Mouse (Mus musculus): ENCODE measurements around the gene Olfr718-ps1. TPM values are rescaled to one million over a fixed set of nuclear protein-coding genes. Genes with fewer than 3 reads are reported as not detected.
A peak's percentile ranks its signal among the peaks of the same experiment; 100 is the strongest.
"Not testable (repeated sequence)": the region's sequence is repeated elsewhere in the genome, so short reads cannot be mapped to it uniquely, and the experiment has no call there.

The Olfr718-ps1 gene
- polyA plus RNA-seq (2014; fragmentation: Nextera tagmentation; extraction: Ambion mirVana): not detected in 2 replicates

- ATAC-seq (ENCODE audit: insufficient read depth) (no peak), DNase-seq (no peak)
Observed at GRCm38 (mm10) chr5:143147481-143147880, at the start of gene Olfr718-ps1. Gene Olfr718-ps1 (minus strand): TSS chr5:143147581.

DNA sequence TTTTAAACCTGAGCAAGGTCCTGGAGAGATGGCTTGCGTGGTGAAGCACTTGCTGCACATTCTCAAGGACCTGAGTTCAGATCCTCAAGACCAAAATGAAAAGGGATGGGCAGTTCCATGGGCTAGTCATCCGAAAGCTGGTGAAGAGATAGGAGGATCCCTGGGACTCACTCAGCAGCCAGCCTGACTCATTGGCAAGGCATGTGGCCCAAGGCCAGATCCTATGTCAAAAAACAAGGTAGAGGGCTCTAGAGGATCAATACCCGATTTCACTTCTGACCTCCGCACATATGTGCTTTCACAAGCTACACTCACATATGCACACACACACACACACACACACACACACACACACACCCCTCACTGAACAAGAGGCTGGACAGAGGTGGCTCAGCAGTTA is 49.1 kb upstream of the Olfr718-ps1 start:
- TF ChIP-seq CTCF (IDR thresholded peaks at IDR 0.05; ENCODE audit: low read depth): no peak
- no peaks in the 10 kb centered on the region for H3K27me3 ChIP-seq (ENCODE audit: insufficient read depth, low read length)
- no peaks in the 10 kb centered on the region for H3K36me3 ChIP-seq (ENCODE audit: insufficient read depth)
- no peak overlapping the region for H3K9ac ChIP-seq
- no peak for DNase-seq
- no peak overlapping the region for H3K4me2 ChIP-seq
- 70% methylated on average over 4 of the region's 4 CpGs for WGBS
- no peak overlapping the region for H3K27ac ChIP-seq (ENCODE audit: low read depth)
- H3K4me3 ChIP-seq (ENCODE audit: low read depth, low read length): no peak overlapping the region
- H3K9me3 ChIP-seq (ENCODE audit: low read depth, low read length): no peaks in the 10 kb centered on the region
- ATAC-seq (ENCODE audit: insufficient read depth): no peak
- no peaks in the 10 kb centered on the region for H3K4me1 ChIP-seq (ENCODE audit: insufficient read depth)

More at GRCm38 (mm10) chr5:143147481-143147880, at the start of gene Olfr718-ps1:
- Histone ChIP-seq H3K36me3 (ENCODE audit: insufficient read depth) (no peaks in the 10 kb centered on the region), H3K27me3 (ENCODE audit: insufficient read depth, low read length) (no peaks in the 10 kb centered on the region), H3K9ac (no peak within 1 kb of the TSS), H3K4me3 (ENCODE audit: low read depth, low read length) (no peak within 1 kb of the TSS), H3K9me3 (ENCODE audit: low read depth, low read length) (0 out of 2 replicates have a peak, but pooled peaks cover 4% of the 10 kb centered on the region), H3K27ac (ENCODE audit: low read depth) (no peak within 1 kb of the TSS), H3K4me2 (no peak within 1 kb of the TSS), H3K4me1 (ENCODE audit: insufficient read depth) (no peaks in the 10 kb centered on the region)
- WGBS: 76% methylated on average over 3 of the region's 3 CpGs
- TF ChIP-seq CTCF (IDR thresholded peaks at IDR 0.05; ENCODE audit: low read depth): no peak

DNA sequence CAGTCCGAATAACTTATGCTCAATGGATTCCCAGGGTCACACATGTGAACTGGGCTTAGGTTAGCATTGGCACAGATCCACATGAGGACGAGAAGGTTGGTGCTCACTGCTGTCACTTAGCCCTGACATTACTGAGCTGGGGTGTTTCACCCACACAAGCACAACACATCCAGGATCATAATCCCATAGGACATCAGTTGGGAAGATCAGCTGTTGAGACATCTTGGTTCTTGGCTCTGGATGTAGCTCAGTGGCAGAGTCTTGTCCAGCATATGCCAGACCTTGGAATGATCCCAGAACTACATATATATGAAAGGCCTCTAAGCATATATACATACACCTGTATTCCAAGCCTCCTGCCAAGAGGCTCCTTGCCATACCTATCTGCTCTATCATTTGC is 47.8 kb upstream of the Olfr718-ps1 start:
- Histone ChIP-seq H3K4me1 (ENCODE audit: insufficient read depth) (no peaks in the 10 kb centered on the region), H3K27me3 (ENCODE audit: insufficient read depth, low read length) (no peaks in the 10 kb centered on the region), H3K9me3 (ENCODE audit: low read depth, low read length) (no peaks in the 10 kb centered on the region), H3K9ac (no peak overlapping the region), H3K36me3 (ENCODE audit: insufficient read depth) (no peaks in the 10 kb centered on the region), H3K27ac (ENCODE audit: low read depth) (no peak overlapping the region), H3K4me3 (ENCODE audit: low read depth, low read length) (no peak overlapping the region), H3K4me2 (no peak overlapping the region)
- 69% methylated on average over 2 of the region's 2 CpGs for WGBS
- no peak for ATAC-seq (ENCODE audit: insufficient read depth)
- DNase-seq: no peak
- no peak for TF ChIP-seq CTCF (IDR thresholded peaks at IDR 0.05; ENCODE audit: low read depth)

DNA sequence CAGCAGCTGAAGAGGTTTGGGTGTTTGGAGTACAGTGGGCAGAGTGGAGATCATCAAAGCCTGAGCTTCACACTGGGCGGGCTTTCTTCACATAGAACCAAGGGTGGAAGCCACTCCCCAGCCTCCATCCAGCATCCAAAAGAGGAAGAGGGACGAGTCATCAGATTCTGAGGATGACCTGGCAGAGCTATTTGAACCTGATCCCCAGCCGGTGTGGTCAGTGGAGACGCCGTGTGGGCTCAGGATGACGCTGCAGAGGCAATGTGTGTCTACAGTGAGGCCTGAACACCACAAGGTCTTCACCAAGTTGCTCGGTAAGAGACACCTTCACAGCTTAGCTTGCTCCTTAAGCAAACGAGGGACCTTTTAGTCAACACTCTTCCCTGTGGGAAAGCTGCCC is 47.4 kb upstream of the Olfr718-ps1 start:
- DNase-seq; ATAC-seq (ENCODE audit: insufficient read depth); H3K9ac ChIP-seq; H3K4me2 ChIP-seq; H3K4me1 ChIP-seq (ENCODE audit: insufficient read depth); H3K4me3 ChIP-seq (ENCODE audit: low read depth, low read length); H3K27me3 ChIP-seq (ENCODE audit: insufficient read depth, low read length); H3K36me3 ChIP-seq (ENCODE audit: insufficient read depth); H3K27ac ChIP-seq (ENCODE audit: low read depth); H3K9me3 ChIP-seq (ENCODE audit: low read depth, low read length): not testable (repeated sequence)
- WGBS: 42% methylated on average over 8 of the region's 8 CpGs

DNA sequence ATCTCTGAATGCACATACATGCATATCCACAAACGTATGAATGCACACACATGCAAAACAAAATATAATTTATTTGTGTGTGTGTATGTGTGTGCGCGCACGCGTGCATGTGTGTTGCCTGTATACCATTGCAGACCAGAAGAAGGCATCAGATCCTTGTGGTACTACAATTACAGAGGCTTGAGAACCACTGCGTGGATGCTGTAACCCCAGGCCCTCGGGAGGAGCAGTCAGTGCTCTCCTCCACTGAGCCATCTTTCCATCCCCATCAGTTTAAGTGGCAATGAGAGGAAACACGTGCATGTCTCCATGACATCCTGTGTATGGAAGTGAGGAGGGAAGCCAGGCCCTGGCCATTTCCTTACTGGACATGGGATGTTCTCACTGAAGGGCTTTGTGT is 45.4 kb upstream of the Olfr718-ps1 start:
- H3K4me2 ChIP-seq: no peak overlapping the region
- H3K9me3 ChIP-seq (ENCODE audit: low read depth, low read length): no peaks in the 10 kb centered on the region
- DNase-seq (no peak), ATAC-seq (ENCODE audit: insufficient read depth) (no peak)
- H3K4me1 ChIP-seq (ENCODE audit: insufficient read depth): no peaks in the 10 kb centered on the region
- H3K9ac ChIP-seq: no peak overlapping the region
- H3K4me3 ChIP-seq (ENCODE audit: low read depth, low read length): no peak overlapping the region
- H3K36me3 ChIP-seq (ENCODE audit: insufficient read depth): no peaks in the 10 kb centered on the region
- WGBS: 85% methylated on average over 8 of the region's 8 CpGs
- TF ChIP-seq CTCF (IDR thresholded peaks at IDR 0.05; ENCODE audit: low read depth): no peak
- no peak overlapping the region for H3K27ac ChIP-seq (ENCODE audit: low read depth)
- H3K27me3 ChIP-seq (ENCODE audit: insufficient read depth, low read length): no peaks in the 10 kb centered on the region

DNA sequence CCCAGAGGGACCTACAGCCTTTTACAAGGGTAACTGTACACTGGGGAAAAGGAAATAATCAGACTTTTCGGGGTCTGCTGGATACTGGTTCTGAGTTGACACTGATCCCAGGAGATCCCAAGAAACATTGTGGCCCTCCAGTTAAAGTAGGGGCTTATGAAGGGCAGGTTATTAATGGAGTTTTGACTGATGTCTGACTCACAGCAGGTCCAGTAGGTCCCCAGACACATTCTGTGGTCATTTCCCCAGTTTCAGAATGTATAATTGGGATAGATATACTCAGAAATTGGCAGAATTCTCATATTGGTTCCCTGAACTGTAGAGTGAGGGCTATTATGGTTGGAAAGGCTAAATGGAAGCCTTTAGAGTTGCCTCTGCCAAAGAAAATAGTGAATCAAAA is 40.6 kb upstream of the Olfr718-ps1 start:
- not testable (repeated sequence) for H3K9ac ChIP-seq; H3K4me1 ChIP-seq (ENCODE audit: insufficient read depth); H3K9me3 ChIP-seq (ENCODE audit: low read depth, low read length); H3K4me2 ChIP-seq; H3K4me3 ChIP-seq (ENCODE audit: low read depth, low read length); H3K27ac ChIP-seq (ENCODE audit: low read depth); DNase-seq; ATAC-seq (ENCODE audit: insufficient read depth); H3K27me3 ChIP-seq (ENCODE audit: insufficient read depth, low read length); H3K36me3 ChIP-seq (ENCODE audit: insufficient read depth)
- no CpG with 5 or more reads among the region's 1 CpGs for WGBS

DNA sequence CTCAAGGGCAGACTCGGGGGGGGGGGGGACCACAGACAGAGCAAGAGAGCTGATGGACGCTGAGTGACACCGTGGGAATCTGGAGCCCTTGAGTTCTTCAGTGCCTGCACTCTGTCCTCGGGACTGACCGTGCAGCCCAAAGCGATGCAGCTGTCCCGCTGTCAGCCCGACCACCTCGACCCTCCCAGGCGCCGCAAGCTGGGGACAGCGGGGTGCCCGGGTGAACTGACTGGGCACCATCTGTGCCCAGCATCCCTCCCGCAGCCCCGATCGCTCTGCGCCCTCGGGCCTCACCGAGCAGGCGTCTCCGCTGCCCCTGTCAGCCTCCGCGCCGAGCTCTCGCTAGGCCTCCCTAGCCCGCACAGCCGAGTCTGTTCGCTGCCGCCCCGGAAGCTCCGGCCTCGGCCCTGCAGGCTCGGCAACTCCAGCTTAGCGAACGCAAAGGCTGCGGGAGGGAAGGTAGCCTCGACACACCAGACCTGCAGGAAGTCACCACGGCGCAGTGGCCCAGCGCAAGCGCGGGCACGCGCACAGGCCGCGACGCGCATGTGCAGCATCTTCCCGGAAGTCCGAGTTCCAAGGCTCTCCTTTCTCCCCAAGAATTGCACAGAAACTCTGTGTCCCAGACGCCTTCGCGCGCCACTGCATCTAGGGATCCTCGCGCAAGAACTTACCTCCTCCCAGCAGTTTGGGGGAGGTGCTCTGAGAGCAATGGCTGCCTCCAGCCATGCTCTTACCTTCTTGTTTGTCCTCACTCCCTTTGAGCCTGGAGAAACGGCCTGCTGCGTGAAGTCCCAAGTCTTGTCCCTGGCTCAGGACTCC is 33.1 kb upstream of the Olfr718-ps1 start, which contains the start of the genes Rbak and Spdye4b:
Rbak (minus strand) TSS at position 521 of the 822 bp plus-strand sequence.
Spdye4b (plus strand) TSS at position 763 of the 822 bp plus-strand sequence.
- ATAC-seq (ENCODE audit: insufficient read depth) (peak; percentile 98), DNase-seq (peak; percentile 98)
- no peaks in the 10 kb centered on the region for H3K27me3 ChIP-seq (ENCODE audit: insufficient read depth, low read length)
- peak within 1 kb of the TSS; percentile 87 for H3K9ac ChIP-seq
- peaks cover 3% of the 10 kb centered on the region; the same call in 1 of the 2 replicates for H3K9me3 ChIP-seq (ENCODE audit: low read depth, low read length)
- WGBS: under 1% methylated on average over 58 of the region's 58 CpGs
- H3K36me3 ChIP-seq (ENCODE audit: insufficient read depth): peaks cover 26% of the 10 kb centered on the region
- TF ChIP-seq CTCF (IDR thresholded peaks at IDR 0.05; ENCODE audit: low read depth): peak; percentile 18; the same call in 1 of the 2 replicates
- H3K4me1 ChIP-seq (ENCODE audit: insufficient read depth): peaks cover 7% of the 10 kb centered on the region
- peak within 1 kb of the TSS; percentile 86 for H3K4me2 ChIP-seq
- peak within 1 kb of the TSS; percentile 85 for H3K4me3 ChIP-seq (ENCODE audit: low read depth, low read length)
- H3K27ac ChIP-seq (ENCODE audit: low read depth): peak within 1 kb of the TSS; percentile 79; the same call in 1 of the 2 replicates
